Mouse (Mus musculus) kidney, adult 11 months (tissue): ENCODE measurements at regions not wholly inside any gene's neighbourhood (a gene's known extent, or its start where the extent isn't known, plus 50 kb on each side); places are given as distances from the start of the nearest gene placed in this dataset.

ENCODE experiments used
- DNase-seq: peaks from one replicate; pipeline ENCODE4 v3.0.0; 2022

- DNase-seq = peak; percentile 63
These were observed 77.8 kb downstream of the Rpia start for GRCm38 (mm10) chr6:70714239-70714638.

GRCm38 (mm10) chr6:70713665-70714064, 78.4 kb downstream of the Rpia start:
- DNase-seq = no peak

- no peak for DNase-seq
These were observed 78.9 kb downstream of the Rpia start for GRCm38 (mm10) chr6:70713118-70713517.

GRCm38 (mm10) chr6:70709338-70710055, 82.5 kb downstream of the Rpia start:
- peak; percentile 65 for DNase-seq

GRCm38 (mm10) chr6:70695596-70695995, 96.4 kb downstream of the Rpia start:
- no peak for DNase-seq
